Mouse (Mus musculus) layer of hippocampus, adult 2 months (tissue): ENCODE data around the gene Gpn3. TPM values are rescaled to one million over a fixed set of nuclear protein-coding genes. Genes with fewer than 3 reads are reported as not detected.

Experiments
- DNase-seq, 2 experiments: peaks; one replicate each; pipeline ENCODE4 v3.0.0; 2022; ENCODE audit warnings: low spot score in 2 of 2
- H3K27ac ChIP-seq: fragments of 200-600 bp; 2 replicates; pipeline ENCODE4 v1.8.1; 2022
- H3K4me3 ChIP-seq: fragments of 200-600 bp; 2 replicates; pipeline ENCODE4 v1.8.1; 2022; ENCODE audit warnings: mild to moderate bottlenecking
- CTCF ChIP-seq: fragments of 200-600 bp; conservative IDR thresholded peaks from 2 replicates; pipeline ENCODE4 v1.8.1; 2022; ENCODE audit warnings: antibody characterized with exemption, mild to moderate bottlenecking, moderate library complexity
- total RNA-seq, 2 experiments: library from RNA; stranded (reverse); gene quantifications; 2 replicates each; pipeline ENCODE4 v1.2.3; 2021

The Gpn3 gene
- total RNA-seq, 2 experiments from 2014 or later = 30.0 to 32.3 TPM

GRCm38 (mm10) chr5:122392227-122393004 is 20.7 kb downstream of the Gpn3 start:
- TF ChIP-seq CTCF = no peak
- DNase-seq = peak in 1 of 2 experiments; percentile 30
- Histone ChIP-seq H3K4me3 (peak overlapping the region; percentile 95), H3K27ac (peak overlapping the region; percentile 96)

DNA sequence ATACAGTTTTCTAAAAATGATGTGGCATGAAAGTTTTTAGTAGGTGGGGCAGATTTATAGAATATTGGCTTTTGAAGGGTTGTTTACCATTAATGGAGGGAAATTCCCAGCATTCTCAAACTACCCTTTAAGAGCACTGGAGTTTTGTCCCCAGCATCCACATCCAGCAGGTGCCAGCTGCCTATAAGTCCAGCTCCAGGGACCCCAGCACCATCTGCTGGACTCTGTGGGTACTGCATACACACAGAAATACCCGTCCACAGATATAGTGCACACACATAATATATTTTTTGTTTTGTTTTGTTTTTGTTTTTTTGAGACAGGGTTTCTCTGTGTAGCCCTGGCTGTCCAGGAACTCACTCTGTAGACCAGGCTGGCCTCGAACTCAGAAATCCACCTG is 22.2 kb downstream of the Gpn3 start:
- Histone ChIP-seq H3K27ac (no peak overlapping the region), H3K4me3 (no peak overlapping the region)
- TF ChIP-seq CTCF = peak; percentile 84
- peak in 1 of 2 experiments; percentile 74 for DNase-seq

DNA sequence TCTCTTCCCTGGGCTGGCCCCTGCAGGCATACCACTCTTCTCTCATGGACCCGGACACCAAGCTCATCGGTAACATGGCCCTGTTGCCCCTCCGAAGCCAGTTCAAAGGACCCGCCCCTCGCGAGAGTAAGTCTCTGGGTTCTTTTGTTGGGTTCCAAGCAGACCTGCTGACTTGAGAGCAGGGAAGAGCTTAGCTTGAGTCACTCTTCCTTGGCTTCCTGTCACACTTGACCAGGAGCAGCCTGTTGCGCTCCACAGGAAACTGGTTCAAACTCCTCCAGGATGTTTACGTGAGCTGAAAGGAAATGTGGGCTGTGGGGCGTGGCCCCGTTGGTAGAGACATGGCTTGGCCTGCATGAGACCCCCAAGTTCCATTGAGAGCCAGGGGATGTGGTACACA is 25.1 kb downstream of the Gpn3 start:
- Histone ChIP-seq H3K27ac (peak overlapping the region; percentile 59; the same call in 1 of the 2 replicates), H3K4me3 (no peak overlapping the region)
- no peak for DNase-seq
- TF ChIP-seq CTCF = no peak

DNA sequence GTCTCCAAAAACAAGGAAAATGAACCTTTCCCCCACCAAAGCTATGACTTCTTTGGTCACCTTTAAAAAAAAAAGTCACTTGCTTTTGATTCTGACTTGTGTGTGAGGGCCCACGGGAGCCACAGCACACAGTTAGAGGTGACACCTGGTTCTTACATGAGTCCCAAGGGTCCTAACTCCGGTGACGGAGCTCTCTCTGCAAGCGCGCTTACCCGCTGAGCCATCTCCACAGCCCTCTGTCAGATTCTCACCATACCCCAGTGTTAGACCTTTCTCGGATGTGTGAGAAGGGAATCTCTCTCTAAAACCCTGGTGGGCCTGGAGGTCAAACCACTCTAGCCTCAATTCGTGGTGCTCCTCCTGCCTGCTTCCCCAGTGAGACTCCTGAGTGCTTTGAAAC is 25.8 kb downstream of the Gpn3 start:
- no peak for DNase-seq
- TF ChIP-seq CTCF = no peak
- Histone ChIP-seq H3K27ac (peak overlapping the region; percentile 59), H3K4me3 (no peak overlapping the region)

- Histone ChIP-seq H3K27ac (peak overlapping the region; percentile 68), H3K4me3 (no peak overlapping the region)
- DNase-seq = no peak
- TF ChIP-seq CTCF = no peak
These were observed 28.2 kb downstream of the Gpn3 start for GRCm38 (mm10) chr5:122399871-122400270.

- Histone ChIP-seq H3K27ac (peak overlapping the region; percentile 68), H3K4me3 (no peak overlapping the region)
- TF ChIP-seq CTCF = no peak
- DNase-seq = peak in 1 of 2 experiments; percentile 61
These were observed 29.1 kb downstream of the Gpn3 start for GRCm38 (mm10) chr5:122400628-122401302.

GRCm38 (mm10) chr5:122401303-122401640 is 29.6 kb downstream of the Gpn3 start:
- DNase-seq = peak; percentile 56 to 83
- TF ChIP-seq CTCF = peak; percentile 100
- Histone ChIP-seq H3K4me3 (no peak overlapping the region), H3K27ac (peak overlapping the region; percentile 68)

DNA sequence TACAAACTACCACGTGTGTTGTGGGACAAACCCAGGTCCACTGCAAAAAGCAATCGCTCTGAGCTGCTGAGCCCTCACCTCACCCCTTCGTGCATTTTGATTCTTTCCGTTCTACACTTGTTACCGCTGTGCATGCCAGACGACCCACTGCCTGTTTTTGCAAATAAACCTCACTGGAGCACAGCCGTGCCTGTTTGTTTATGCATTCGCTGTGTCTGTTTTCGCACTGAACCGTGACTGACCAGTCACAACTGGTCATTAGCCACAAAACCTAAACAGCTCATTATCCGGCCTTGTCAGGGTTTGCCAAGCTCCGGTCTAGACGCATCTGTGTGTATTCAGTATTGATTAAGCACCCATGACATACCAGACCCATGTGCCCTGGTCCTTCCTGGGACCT is 30.5 kb downstream of the Gpn3 start:
- TF ChIP-seq CTCF = no peak
- Histone ChIP-seq H3K27ac (peak overlapping the region; percentile 68), H3K4me3 (no peak overlapping the region)
- no peak for DNase-seq

DNA sequence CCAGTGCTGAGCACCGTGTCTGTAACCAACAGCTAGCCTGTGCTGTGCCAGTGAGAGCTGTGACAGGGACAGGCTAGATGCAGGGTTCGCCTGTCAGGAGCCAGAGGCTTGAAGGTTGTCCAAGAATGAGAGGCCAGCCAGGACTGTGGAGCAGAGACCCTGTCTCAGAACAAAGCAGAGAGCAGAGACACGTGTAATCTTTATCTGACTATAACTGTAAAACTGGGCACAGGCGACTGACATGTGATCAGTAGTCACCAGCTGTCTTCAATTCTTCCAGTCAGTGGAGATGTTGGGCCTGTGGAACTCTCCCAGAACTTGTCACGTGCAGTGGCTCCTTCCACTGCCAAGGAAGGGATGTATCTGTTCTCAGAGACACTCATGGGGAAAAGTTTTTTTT is 31.1 kb downstream of the Gpn3 start:
- peak overlapping the region; percentile 68 for H3K27ac ChIP-seq

GRCm38 (mm10) chr5:122403362-122403761 is 31.7 kb downstream of the Gpn3 start:
- no peak for TF ChIP-seq CTCF
- no peak for DNase-seq
- no peak overlapping the region for H3K4me3 ChIP-seq
- H3K27ac ChIP-seq = peak overlapping the region; percentile 68

More for the DNA sequence above, 31.1 kb downstream of the Gpn3 start:
- TF ChIP-seq CTCF = no peak
- DNase-seq = peak; percentile 55 to 72
- H3K4me3 ChIP-seq = no peak overlapping the region

GRCm38 (mm10) chr5:122405537-122405936 is 33.9 kb downstream of the Gpn3 start:
- Histone ChIP-seq H3K27ac (no peak overlapping the region), H3K4me3 (no peak overlapping the region)
- no peak for TF ChIP-seq CTCF
- no peak for DNase-seq

DNA sequence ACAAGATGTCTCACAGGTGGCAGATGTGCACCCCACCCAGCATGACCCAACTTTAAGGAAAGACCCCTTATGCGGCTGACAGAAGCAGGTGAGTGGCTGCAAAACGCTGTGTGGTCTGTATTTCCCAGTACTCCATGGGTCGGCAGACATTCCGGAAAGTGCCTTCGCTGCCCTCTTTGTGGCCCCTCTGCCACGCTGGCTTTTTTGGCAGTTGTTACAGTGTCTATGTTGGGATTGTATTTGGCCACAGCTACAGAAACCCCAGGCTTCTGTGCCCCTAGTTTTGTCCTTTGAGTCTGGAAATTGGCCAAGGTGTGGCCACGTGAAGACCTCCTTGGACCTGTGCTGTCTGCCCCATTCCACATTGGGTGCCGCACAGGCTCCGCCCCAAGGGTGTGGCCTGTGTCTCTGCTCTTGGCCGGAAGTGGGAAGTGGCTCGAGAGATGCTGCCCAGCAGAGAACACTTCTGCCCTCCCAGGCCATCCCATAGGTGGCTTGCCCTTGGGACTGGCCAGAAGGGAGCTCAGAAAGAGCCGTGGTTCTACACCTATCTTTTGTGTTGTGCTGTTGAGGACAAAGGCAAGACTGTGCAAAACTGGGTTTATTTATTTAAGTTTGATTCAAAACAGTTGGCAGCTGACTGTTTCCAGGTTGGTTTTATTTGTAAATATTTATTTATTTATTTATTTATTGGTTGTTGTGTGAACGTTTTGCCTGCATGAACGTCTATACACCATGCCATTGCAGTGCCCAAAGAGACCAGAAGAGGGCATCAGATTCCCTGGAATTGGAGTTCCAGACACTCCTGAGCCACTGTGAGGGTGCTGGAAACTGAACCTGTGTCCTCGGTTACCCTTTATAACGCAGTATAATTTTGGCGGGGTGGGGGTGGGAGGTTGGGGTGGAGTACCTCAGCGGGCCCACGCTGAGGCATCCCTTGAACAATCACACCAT is 38.3 kb downstream of the Gpn3 start:
- DNase-seq = no peak
- Histone ChIP-seq H3K27ac (no peak overlapping the region), H3K4me3 (no peak overlapping the region)
- TF ChIP-seq CTCF = peak; percentile 55

GRCm38 (mm10) chr5:122411892-122412291 is 40.2 kb downstream of the Gpn3 start:
- no peak overlapping the region for H3K27ac ChIP-seq
- no peak for DNase-seq
- TF ChIP-seq CTCF = no peak

More at GRCm38 (mm10) chr5:122411892-122412291, 40.2 kb downstream of the Gpn3 start:
- no peak overlapping the region for H3K4me3 ChIP-seq
